Mouse (Mus musculus): Measurements from ENCODE around the gene Bloc1s1. TPM values are rescaled to one million over a fixed set of nuclear protein-coding genes. Genes with fewer than 3 reads are reported as not detected.

Bloc1s1 gene
- polyA plus RNA-seq, 1 experiment = 238 TPM

DNA sequence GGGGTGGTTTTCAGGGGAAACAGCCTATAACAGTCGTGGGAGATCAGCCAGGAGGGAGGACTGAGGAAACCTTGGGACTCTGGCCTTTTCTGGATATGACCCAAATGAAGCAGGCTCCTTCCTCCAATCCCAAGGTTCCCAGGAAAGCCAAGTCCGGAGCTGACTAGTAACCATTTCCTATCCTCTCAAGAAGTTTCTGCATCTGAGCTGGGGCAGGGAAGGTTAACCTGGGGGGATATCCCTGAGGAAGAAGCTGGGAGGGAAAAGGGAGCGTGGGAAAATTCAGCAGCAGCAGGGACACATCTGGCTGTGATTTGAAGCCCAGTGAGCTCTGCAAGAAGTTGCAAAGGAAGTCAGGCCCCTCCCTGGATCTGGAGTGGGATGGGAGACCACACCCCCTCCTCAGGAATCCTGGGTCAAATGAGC lies 3.1 kb downstream of the Bloc1s1 start:
- Histone ChIP-seq H3K4me3 (peak overlapping the region; percentile 34), H3ac (ENCODE audit: control insufficient read depth, insufficient read length) (peak overlapping the region; percentile 0), H3K79me2 (ENCODE audit: control insufficient read depth, insufficient read depth) (peaks cover 14% of the 10 kb centered on the region), H3K27me3 (ENCODE audit: control insufficient read depth, insufficient read depth, insufficient read length) (no peaks in the 10 kb centered on the region), H3K4me2 (ENCODE audit: low read depth) (peak overlapping the region; percentile 92), H3K36me3 (ENCODE audit: control insufficient read depth, insufficient read depth) (peaks cover 18% of the 10 kb centered on the region)
- no peak for TF ChIP-seq MYOD1 (IDR thresholded peaks at IDR 0.05; ENCODE audit: control insufficient read depth in 1 of 3, insufficient read length in 2 of 3, low read depth in 2 of 3)
- TF ChIP-seq REST (IDR thresholded peaks at IDR 0.05; ENCODE audit: insufficient read depth, insufficient read length) = no peak
- TF ChIP-seq USF1 (IDR thresholded peaks at IDR 0.05; ENCODE audit: low read depth) = no peak
- no peak for TF ChIP-seq MAX (IDR thresholded peaks at IDR 0.05; ENCODE audit: low read depth)
- TF ChIP-seq SRF (IDR thresholded peaks at IDR 0.05; ENCODE audit: control insufficient read depth, insufficient read length, low read depth) = no peak
- TF ChIP-seq POLR2A (IDR thresholded peaks at IDR 0.05; ENCODE audit: insufficient read length, low read depth) = no peak
- no peak for TF ChIP-seq TCF3 (IDR thresholded peaks at IDR 0.05; ENCODE audit: insufficient read length, low read depth)
- TF ChIP-seq MYOG (IDR thresholded peaks at IDR 0.05; ENCODE audit: control insufficient read depth in 1 of 3, insufficient read depth in 1 of 3, insufficient read length in 2 of 3, low read depth in 2 of 3) = no peak
- no peak for TF ChIP-seq CEBPB (IDR thresholded peaks at IDR 0.05; ENCODE audit: insufficient read depth, poor library complexity, severe bottlenecking)
- TF ChIP-seq POLR2AphosphoS2 (IDR thresholded peaks at IDR 0.05; ENCODE audit: insufficient read length, low read depth) = no peak
- no peak for TF ChIP-seq TCF12 (IDR thresholded peaks at IDR 0.05; ENCODE audit: insufficient read depth, poor library complexity, severe bottlenecking)
- TF ChIP-seq E2F4 (IDR thresholded peaks at IDR 0.05; ENCODE audit: insufficient read depth) = no peak

DNA sequence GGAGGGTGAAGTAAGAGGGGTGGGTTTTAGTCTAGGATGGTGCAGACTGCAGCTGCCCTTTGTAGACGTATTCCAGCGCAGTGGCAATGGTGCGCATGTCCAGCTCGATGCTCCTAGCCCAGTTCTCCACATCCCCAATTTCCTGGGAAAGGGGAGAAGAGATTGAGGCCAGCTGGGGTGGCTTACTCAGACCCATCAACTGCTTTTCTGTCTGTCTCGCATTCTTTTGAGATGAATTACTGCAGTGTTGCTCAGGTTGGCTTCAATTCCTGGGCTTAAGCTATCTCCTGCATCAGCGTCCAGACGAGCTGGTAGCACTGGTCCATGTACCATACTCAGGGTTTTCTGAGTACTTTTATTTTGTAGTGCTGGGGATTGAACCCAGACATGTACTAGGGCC lies 3.9 kb downstream of the Bloc1s1 start:
- Histone ChIP-seq H3K4me2 (ENCODE audit: low read depth) (peak overlapping the region; percentile 92), H3K4me3 (peak overlapping the region; percentile 34), H3K36me3 (ENCODE audit: control insufficient read depth, insufficient read depth) (peaks cover 25% of the 10 kb centered on the region), H3ac (ENCODE audit: control insufficient read depth, insufficient read length) (peak overlapping the region; percentile 0), H3K79me2 (ENCODE audit: control insufficient read depth, insufficient read depth) (peaks cover 20% of the 10 kb centered on the region), H3K27me3 (ENCODE audit: control insufficient read depth, insufficient read depth, insufficient read length) (no peaks in the 10 kb centered on the region)
- TF ChIP-seq POLR2A (IDR thresholded peaks at IDR 0.05; ENCODE audit: insufficient read length, low read depth) = peak; percentile 40
- peak; percentile 82 for TF ChIP-seq POLR2AphosphoS2 (IDR thresholded peaks at IDR 0.05; ENCODE audit: insufficient read length, low read depth)
- TF ChIP-seq MYOD1 (IDR thresholded peaks at IDR 0.05; ENCODE audit: control insufficient read depth in 1 of 3, insufficient read length in 2 of 3, low read depth in 2 of 3) = peak in 1 of 3 experiments; percentile 37
- TF ChIP-seq REST (IDR thresholded peaks at IDR 0.05; ENCODE audit: insufficient read depth, insufficient read length) = no peak

DNA sequence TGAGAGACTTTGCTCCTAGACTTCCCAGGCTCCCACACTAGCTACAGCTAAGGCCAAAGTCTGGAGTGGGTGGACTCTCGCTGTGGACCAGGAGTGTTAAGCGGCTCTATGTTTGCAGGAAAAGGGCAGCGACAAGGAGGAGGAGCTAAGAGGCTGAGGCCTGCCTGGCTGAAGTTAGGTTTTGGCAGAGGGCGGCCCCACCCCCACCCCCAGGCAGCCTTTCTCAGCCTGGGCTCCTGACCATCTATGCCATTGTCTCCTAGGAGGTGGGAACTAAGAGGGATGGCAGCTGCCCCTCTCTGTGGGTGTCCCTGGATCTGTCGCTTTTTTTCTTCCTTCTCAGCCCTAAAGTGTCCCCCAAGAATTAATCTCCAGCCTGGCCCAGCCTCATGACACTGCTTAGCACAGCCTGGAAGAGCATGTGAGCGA lies 4.6 kb downstream of the Bloc1s1 start:
- Histone ChIP-seq H3K79me2 (ENCODE audit: control insufficient read depth, insufficient read depth) (peaks cover 20% of the 10 kb centered on the region), H3K4me2 (ENCODE audit: low read depth) (peak overlapping the region; percentile 92)

DNA sequence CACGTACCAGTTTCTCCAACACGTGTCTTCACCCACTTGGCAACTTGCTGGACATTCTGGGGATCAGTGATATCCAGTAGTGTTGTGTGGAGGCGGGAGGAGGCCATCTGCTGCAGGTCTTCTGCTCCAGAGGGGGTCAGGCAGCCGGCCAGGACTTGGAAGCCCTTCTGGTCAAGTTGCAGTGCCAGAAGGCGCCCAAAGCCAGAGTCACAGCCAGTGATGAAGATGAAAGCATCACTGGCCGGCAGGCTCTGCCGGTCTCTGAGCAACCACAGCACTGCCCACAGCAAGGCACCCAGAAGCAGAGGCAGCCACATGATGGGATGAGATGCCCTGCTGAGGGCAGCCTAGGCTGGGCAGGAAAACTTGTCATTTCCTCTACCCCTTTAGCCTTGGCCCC lies 5.6 kb downstream of the Bloc1s1 start:
- Histone ChIP-seq H3K4me3 (peak overlapping the region; percentile 5), H3K79me2 (ENCODE audit: control insufficient read depth, insufficient read depth) (peaks cover 24% of the 10 kb centered on the region), H3K4me2 (ENCODE audit: low read depth) (peak overlapping the region; percentile 92), H3ac (ENCODE audit: control insufficient read depth, insufficient read length) (peak overlapping the region; percentile 0), H3K27me3 (ENCODE audit: control insufficient read depth, insufficient read depth, insufficient read length) (no peaks in the 10 kb centered on the region), H3K36me3 (ENCODE audit: control insufficient read depth, insufficient read depth) (peaks cover 42% of the 10 kb centered on the region)
- TF ChIP-seq POLR2A (IDR thresholded peaks at IDR 0.05; ENCODE audit: insufficient read length, low read depth) (peak; percentile 82), POLR2AphosphoS2 (IDR thresholded peaks at IDR 0.05; ENCODE audit: insufficient read length, low read depth) (peak; percentile 94), MAX (IDR thresholded peaks at IDR 0.05; ENCODE audit: low read depth) (no peak), MYOD1 (IDR thresholded peaks at IDR 0.05; ENCODE audit: control insufficient read depth in 1 of 3, insufficient read length in 2 of 3, low read depth in 2 of 3) (peak in 2 of 3 experiments; percentile 67 to 80), USF1 (IDR thresholded peaks at IDR 0.05; ENCODE audit: low read depth) (peak; percentile 34), SRF (IDR thresholded peaks at IDR 0.05; ENCODE audit: control insufficient read depth, insufficient read length, low read depth) (no peak), MYOG (IDR thresholded peaks at IDR 0.05; ENCODE audit: control insufficient read depth in 1 of 3, insufficient read depth in 1 of 3, insufficient read length in 2 of 3, low read depth in 2 of 3) (peak in 2 of 3 experiments; percentile 19 to 20)

More for the DNA sequence above, 4.6 kb downstream of the Bloc1s1 start:
- H3ac ChIP-seq (ENCODE audit: control insufficient read depth, insufficient read length) = peak overlapping the region; percentile 0
- peak; percentile 91 for TF ChIP-seq POLR2AphosphoS2 (IDR thresholded peaks at IDR 0.05; ENCODE audit: insufficient read length, low read depth)
- TF ChIP-seq SRF (IDR thresholded peaks at IDR 0.05; ENCODE audit: control insufficient read depth, insufficient read length, low read depth) = peak; percentile 53
- no peak for TF ChIP-seq TCF12 (IDR thresholded peaks at IDR 0.05; ENCODE audit: insufficient read depth, poor library complexity, severe bottlenecking)
- TF ChIP-seq TCF3 (IDR thresholded peaks at IDR 0.05; ENCODE audit: insufficient read length, low read depth) = no peak
- TF ChIP-seq MYOD1 (IDR thresholded peaks at IDR 0.05; ENCODE audit: control insufficient read depth in 1 of 3, insufficient read length in 2 of 3, low read depth in 2 of 3) = peak in 2 of 3 experiments; percentile 22 to 28
- peak; percentile 50 for TF ChIP-seq POLR2A (IDR thresholded peaks at IDR 0.05; ENCODE audit: insufficient read length, low read depth)
- H3K4me3 ChIP-seq = peak overlapping the region; percentile 5
- peaks cover 32% of the 10 kb centered on the region for H3K36me3 ChIP-seq (ENCODE audit: control insufficient read depth, insufficient read depth)
- no peaks in the 10 kb centered on the region for H3K27me3 ChIP-seq (ENCODE audit: control insufficient read depth, insufficient read depth, insufficient read length)

DNA sequence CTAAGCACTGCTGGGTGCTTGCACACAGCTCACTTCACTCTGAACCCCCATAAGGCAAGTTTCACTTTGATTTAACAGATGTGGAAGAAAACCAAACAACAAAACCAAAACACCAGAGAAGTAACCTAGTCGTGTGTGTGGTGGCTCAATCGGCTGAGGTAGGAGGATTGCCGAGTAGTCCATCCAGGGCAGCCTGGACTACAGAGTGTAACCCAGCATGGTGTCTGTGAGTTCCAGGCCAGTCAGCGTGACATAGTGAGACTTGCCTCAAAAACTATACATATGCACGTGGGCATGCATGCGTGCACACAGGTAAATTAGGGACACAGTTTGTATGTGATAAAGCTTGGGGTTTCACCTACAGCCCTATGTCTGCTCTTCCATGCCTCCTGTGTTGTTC lies 6.4 kb downstream of the Bloc1s1 start:
- Histone ChIP-seq H3K27me3 (ENCODE audit: control insufficient read depth, insufficient read depth, insufficient read length) (no peaks in the 10 kb centered on the region), H3ac (ENCODE audit: control insufficient read depth, insufficient read length) (no peak overlapping the region), H3K4me2 (ENCODE audit: low read depth) (peak overlapping the region; percentile 92), H3K79me2 (ENCODE audit: control insufficient read depth, insufficient read depth) (peaks cover 32% of the 10 kb centered on the region), H3K36me3 (ENCODE audit: control insufficient read depth, insufficient read depth) (peaks cover 47% of the 10 kb centered on the region), H3K4me3 (peak overlapping the region; percentile 5)
- TF ChIP-seq TCF12 (IDR thresholded peaks at IDR 0.05; ENCODE audit: insufficient read depth, poor library complexity, severe bottlenecking) (no peak), POLR2AphosphoS2 (IDR thresholded peaks at IDR 0.05; ENCODE audit: insufficient read length, low read depth) (peak; percentile 56), SRF (IDR thresholded peaks at IDR 0.05; ENCODE audit: control insufficient read depth, insufficient read length, low read depth) (no peak), POLR2A (IDR thresholded peaks at IDR 0.05; ENCODE audit: insufficient read length, low read depth) (peak; percentile 51)
